Mouse (Mus musculus): ENCODE data around the gene 4930438A08Rik. TPM values are rescaled to one million over a fixed set of nuclear protein-coding genes. Genes with fewer than 3 reads are reported as not detected.
A peak's percentile ranks its signal among the peaks of the same experiment; 100 is the strongest.
"Not testable (repeated sequence)": the region's sequence is repeated elsewhere in the genome, so short reads cannot be mapped to it uniquely, and the experiment has no call there.

Gene 4930438A08Rik
- total RNA-seq, 2 experiments from 2014 or later = not detected

GRCm38 (mm10) chr11:58281970-58282496 is 7.4 kb downstream of the 4930438A08Rik start:
- DNase-seq = no peak

GRCm38 (mm10) chr11:58282518-58282917 is 7.9 kb downstream of the 4930438A08Rik start:
- no peak for DNase-seq

GRCm38 (mm10) chr11:58289992-58290682 is 15.5 kb downstream of the 4930438A08Rik start:
- DNase-seq = no peak

- DNase-seq = no peak
Observed at GRCm38 (mm10) chr11:58290812-58291211, 16.2 kb downstream of the 4930438A08Rik start.

GRCm38 (mm10) chr11:58292791-58293190 is 18.2 kb downstream of the 4930438A08Rik start:
- DNase-seq = no peak

GRCm38 (mm10) chr11:58297396-58297795 is 22.8 kb downstream of the 4930438A08Rik start:
- DNase-seq = no peak

- peak; percentile 61 for DNase-seq
Observed at GRCm38 (mm10) chr11:58301057-58301456, 26.5 kb downstream of the 4930438A08Rik start.

- DNase-seq = peak; percentile 92
Observed at GRCm38 (mm10) chr11:58301837-58302754, 27.5 kb downstream of the 4930438A08Rik start.

GRCm38 (mm10) chr11:58302774-58303445 is 28.3 kb downstream of the 4930438A08Rik start:
- no peak for DNase-seq

- no peak for DNase-seq
Observed at GRCm38 (mm10) chr11:58303594-58303993, 29.0 kb downstream of the 4930438A08Rik start.

- DNase-seq = not testable (repeated sequence)
Observed at GRCm38 (mm10) chr11:58305299-58305698, 30.7 kb downstream of the 4930438A08Rik start.

GRCm38 (mm10) chr11:58306860-58307308 is 32.3 kb downstream of the 4930438A08Rik start, which contains the start of gene Zfp692:
Gene Zfp692 (plus strand): TSS chr11:58307069.
- DNase-seq = peak; percentile 93

- peak; percentile 53 for DNase-seq
Observed at GRCm38 (mm10) chr11:58307411-58308080, 32.9 kb downstream of the 4930438A08Rik start.

- DNase-seq = no peak
Observed at GRCm38 (mm10) chr11:58308661-58309060, 34.1 kb downstream of the 4930438A08Rik start.

GRCm38 (mm10) chr11:58314069-58314468 is 39.5 kb downstream of the 4930438A08Rik start:
- no peak for DNase-seq

- DNase-seq = no peak
Observed at GRCm38 (mm10) chr11:58315536-58316168, 41.1 kb downstream of the 4930438A08Rik start.

GRCm38 (mm10) chr11:58316344-58316743 is 41.7 kb downstream of the 4930438A08Rik start:
- DNase-seq = no peak

GRCm38 (mm10) chr11:58316768-58317390 is 42.3 kb downstream of the 4930438A08Rik start:
- DNase-seq = no peak

GRCm38 (mm10) chr11:58322824-58323569 is 48.4 kb downstream of the 4930438A08Rik start:
- peak; percentile 97 for DNase-seq

All from gastrocnemius, postnatal 10 days (tissue).